Mouse (Mus musculus): Measurements from ENCODE around the gene Klhl29. TPM values are rescaled to one million over a fixed set of nuclear protein-coding genes. Genes with fewer than 3 reads are reported as not detected.

Klhl29 gene
- total and polyA plus RNA-seq, 3 experiments: not detected

DNA sequence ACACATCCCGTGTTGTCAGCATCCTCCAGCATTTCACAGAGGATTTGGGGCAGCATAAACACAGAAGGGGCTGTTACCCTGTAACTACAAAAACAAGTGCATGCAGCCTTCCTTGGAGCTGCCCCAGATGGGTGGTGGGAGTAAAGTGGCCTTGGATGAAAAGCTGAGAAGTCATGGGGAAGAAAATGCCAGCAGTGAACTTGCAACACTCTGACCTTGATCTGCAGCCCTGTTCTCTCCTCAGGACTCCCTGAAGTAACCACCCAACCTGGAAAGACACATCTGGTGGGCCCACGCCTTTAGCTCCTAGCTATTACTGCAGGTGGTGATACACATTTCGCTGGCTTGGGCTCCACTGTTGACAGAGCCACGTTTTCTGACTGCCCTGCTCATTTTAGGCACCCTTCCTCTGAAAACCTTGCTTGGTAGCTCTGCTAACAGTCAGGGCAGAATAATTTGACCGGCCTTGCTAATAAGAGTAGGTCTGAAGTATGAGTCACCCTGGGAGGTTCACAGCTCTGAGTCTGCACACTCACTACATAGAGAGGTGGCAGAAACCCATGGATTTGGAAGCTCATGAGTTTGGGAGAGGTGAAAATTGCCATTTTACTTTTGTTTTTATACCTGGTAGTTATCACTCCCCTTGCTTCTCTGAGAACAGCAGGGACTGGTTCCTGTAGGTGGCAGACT, 228.0 kb downstream of the Klhl29 start:
- H3K36me3 ChIP-seq (ENCODE audit: control insufficient read depth in 1 of 2, insufficient read depth in 2 of 2, low read length in 2 of 2): no peaks in the 10 kb centered on the region
- H3K4me3 ChIP-seq (ENCODE audit: control insufficient read depth in 1 of 2, insufficient read depth in 1 of 2, low read depth in 2 of 2, low read length in 2 of 2): no peak overlapping the region
- TF ChIP-seq GATA1 (IDR thresholded peaks at IDR 0.05; ENCODE audit: low read depth, low read length): no peak
- TF ChIP-seq RAD21 (IDR thresholded peaks at IDR 0.05; ENCODE audit: low read depth, low read length): no peak
- TF ChIP-seq UBTF (IDR thresholded peaks at IDR 0.05; ENCODE audit: borderline replicate concordance, insufficient read depth, low read depth, low read length): no peak
- no peak for TF ChIP-seq HCFC1 (IDR thresholded peaks at IDR 0.05; ENCODE audit: low read depth, low read length)
- TF ChIP-seq CTCF (IDR thresholded peaks at IDR 0.05 in 2 of 3, conservative IDR thresholded peaks at IDR 0.05 in 1 of 3; ENCODE audit: control insufficient read depth in 1 of 3, insufficient read depth in 1 of 3, low read depth in 2 of 3, low read length in 3 of 3, poor library complexity in 1 of 3, severe bottlenecking in 1 of 3): no peak
- TF ChIP-seq JUND (IDR thresholded peaks at IDR 0.05; ENCODE audit: low read depth, low read length): no peak
- no peak for TF ChIP-seq ZKSCAN1 (IDR thresholded peaks at IDR 0.05; ENCODE audit: low read depth, low read length)
- no peak for TF ChIP-seq CHD2 (IDR thresholded peaks at IDR 0.05; ENCODE audit: low read length)
- no peak for TF ChIP-seq NELFE (IDR thresholded peaks at IDR 0.05; ENCODE audit: low read depth, low read length)
- no peaks in the 10 kb centered on the region for H3K27me3 ChIP-seq (ENCODE audit: control insufficient read depth in 1 of 2, insufficient read depth in 2 of 2, low read length in 2 of 2)
- no peaks in the 10 kb centered on the region for H3K9me3 ChIP-seq (replicated peaks; ENCODE audit: insufficient read depth, low read length)
- H3K79me2 ChIP-seq (ENCODE audit: control insufficient read depth, insufficient read depth, low read length, poor library complexity): no peaks in the 10 kb centered on the region
- H3K4me1 ChIP-seq (ENCODE audit: control insufficient read depth in 1 of 2, insufficient read depth in 2 of 2, low read length in 2 of 2): no peaks in the 10 kb centered on the region
- no peak overlapping the region for H3K9ac ChIP-seq (ENCODE audit: control insufficient read depth, low read depth, low read length, poor library complexity, severe bottlenecking)
- DNase-seq (ENCODE audit: low read depth, low spot score): no peak
- no peak overlapping the region for H3K27ac ChIP-seq (ENCODE audit: control insufficient read depth, low read depth, low read length)

DNA sequence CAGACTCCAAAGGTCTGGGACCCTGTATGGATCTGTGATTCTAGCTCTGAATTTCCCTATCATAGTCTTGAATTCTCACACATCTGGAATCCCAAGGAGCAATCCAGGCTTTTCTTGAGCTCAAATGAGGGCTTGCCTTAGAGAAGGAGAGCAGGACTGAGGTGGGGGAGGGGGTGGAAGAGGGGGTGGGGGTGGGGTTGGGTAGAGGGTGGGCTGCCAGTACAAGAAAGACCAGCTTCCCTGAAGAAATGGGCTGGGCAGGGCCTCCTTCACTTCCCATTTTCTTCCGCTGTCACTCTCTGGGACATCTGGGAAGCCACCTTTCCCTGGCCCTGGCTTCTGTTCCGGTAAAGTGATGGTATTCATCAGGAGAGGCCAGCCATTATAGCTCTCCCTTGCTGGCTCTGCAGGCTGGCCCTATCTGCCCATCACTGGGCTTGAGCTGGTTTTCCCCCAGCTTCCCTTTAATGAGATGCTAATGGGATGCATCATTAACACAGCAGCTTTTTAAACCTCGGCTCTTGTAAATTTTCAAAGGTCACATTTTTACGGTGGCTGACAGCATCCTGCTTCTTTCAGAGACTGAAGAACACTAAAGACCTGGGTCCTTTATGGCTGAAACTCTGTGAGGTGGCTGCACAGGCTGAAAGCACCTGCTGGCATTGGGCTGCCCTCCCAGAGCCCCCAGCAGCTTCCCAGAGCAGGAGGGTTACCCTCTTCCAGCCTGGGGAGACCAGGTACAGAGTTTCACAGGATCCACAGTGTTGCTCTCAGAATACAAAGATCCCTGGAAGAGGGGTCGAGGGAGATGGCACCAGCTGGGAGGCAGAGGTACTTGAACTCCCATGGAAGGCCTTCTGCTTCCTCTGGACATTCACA, 231.3 kb downstream of the Klhl29 start:
- Histone ChIP-seq H3K9me3 (replicated peaks; ENCODE audit: insufficient read depth, low read length) (no peaks in the 10 kb centered on the region), H3K79me2 (ENCODE audit: control insufficient read depth, insufficient read depth, low read length, poor library complexity) (no peaks in the 10 kb centered on the region), H3K9ac (ENCODE audit: control insufficient read depth, low read depth, low read length, poor library complexity, severe bottlenecking) (no peak overlapping the region), H3K4me1 (ENCODE audit: control insufficient read depth in 1 of 2, insufficient read depth in 2 of 2, low read length in 2 of 2) (no peaks in the 10 kb centered on the region), H3K4me3 (ENCODE audit: control insufficient read depth in 1 of 2, insufficient read depth in 1 of 2, low read depth in 2 of 2, low read length in 2 of 2) (no peak overlapping the region), H3K27ac (ENCODE audit: control insufficient read depth, low read depth, low read length) (no peak overlapping the region), H3K27me3 (ENCODE audit: control insufficient read depth in 1 of 2, insufficient read depth in 2 of 2, low read length in 2 of 2) (no peaks in the 10 kb centered on the region), H3K36me3 (ENCODE audit: control insufficient read depth in 1 of 2, insufficient read depth in 2 of 2, low read length in 2 of 2) (no peaks in the 10 kb centered on the region)
- TF ChIP-seq USF1 (IDR thresholded peaks at IDR 0.05; ENCODE audit: low read depth, low read length): no peak
- TF ChIP-seq USF2 (IDR thresholded peaks at IDR 0.05; ENCODE audit: borderline replicate concordance in 1 of 2, insufficient read depth in 1 of 2, low read depth in 1 of 2, low read length in 2 of 2): no peak
- TF ChIP-seq NELFE (IDR thresholded peaks at IDR 0.05; ENCODE audit: low read depth, low read length): no peak
- no peak for TF ChIP-seq MEF2A (IDR thresholded peaks at IDR 0.05; ENCODE audit: extremely low read depth, insufficient replicate concordance, low read depth, low read length, poor library complexity, severe bottlenecking)
- no peak for TF ChIP-seq TAL1 (IDR thresholded peaks at IDR 0.05; ENCODE audit: low read length)
- no peak for TF ChIP-seq CHD1 (IDR thresholded peaks at IDR 0.05; ENCODE audit: low read depth, low read length)
- TF ChIP-seq POLR2A (IDR thresholded peaks at IDR 0.05; ENCODE audit: control insufficient read depth in 1 of 2, insufficient read depth in 1 of 2, low read depth in 1 of 2, low read length in 2 of 2, poor library complexity in 1 of 2): no peak
- no peak for TF ChIP-seq GABPA (IDR thresholded peaks at IDR 0.05; ENCODE audit: low read depth, low read length)
- TF ChIP-seq TCF12 (IDR thresholded peaks at IDR 0.05; ENCODE audit: low read depth, low read length): no peak
- no peak for TF ChIP-seq UBTF (IDR thresholded peaks at IDR 0.05; ENCODE audit: borderline replicate concordance, insufficient read depth, low read depth, low read length)
- no peak for TF ChIP-seq MYB (IDR thresholded peaks at IDR 0.05; ENCODE audit: low read depth, low read length)
- TF ChIP-seq POLR2AphosphoS2 (IDR thresholded peaks at IDR 0.05; ENCODE audit: low read length): no peak
- TF ChIP-seq ZMIZ1 (IDR thresholded peaks at IDR 0.05; ENCODE audit: low read depth, low read length): no peak
- TF ChIP-seq MAFK (IDR thresholded peaks at IDR 0.05; ENCODE audit: borderline replicate concordance, low read depth, low read length): no peak
- TF ChIP-seq KAT2A (conservative IDR thresholded peaks at IDR 0.05; ENCODE audit: low read depth, low read length): no peak
- TF ChIP-seq EP300 (IDR thresholded peaks at IDR 0.05; ENCODE audit: low read depth in 1 of 2, low read length in 2 of 2): no peak
- no peak for TF ChIP-seq JUND (IDR thresholded peaks at IDR 0.05; ENCODE audit: low read depth, low read length)
- TF ChIP-seq NRF1 (IDR thresholded peaks at IDR 0.05; ENCODE audit: insufficient read depth, low read depth, low read length, poor library complexity, severe bottlenecking): no peak
- no peak for TF ChIP-seq SMC3 (IDR thresholded peaks at IDR 0.05; ENCODE audit: low read depth, low read length)
- no peak for DNase-seq (ENCODE audit: low read depth, low spot score)
